Mouse (Mus musculus) megakaryocyte, adult 5-6 weeks (primary cell): Measurements from ENCODE around the gene C1qtnf5. TPM values are rescaled to one million over a fixed set of nuclear protein-coding genes. Genes with fewer than 3 reads are reported as not detected.

Experiments
- ATAC-seq: 2 replicates; pipeline ENCODE4 v1.8.0; 2016; ENCODE audit warnings: mild to moderate bottlenecking, inconsistent platforms; ENCODE audit not compliant: poor library complexity, severe bottlenecking
- total RNA-seq, 2 experiments: library from RNA; stranded (forward) in 1 of 2; stranded (reverse) in 1 of 2; fragments of 153-499, 151-499 nt in 1 of 2; fragments of 221-1000, 200-1000 nt in 1 of 2; gene quantifications; 2 replicates each; pipeline versions ENCODE4 v1.2.3 to v1.2.4; 2015 to 2017

The C1qtnf5 gene
- total RNA-seq, 2 experiments from 2014 or later: 0.40 TPM; not detected in 1

GRCm38 (mm10) chr9:44078955-44079756 is 27.9 kb upstream of the C1qtnf5 start:
- no peak for ATAC-seq

DNA sequence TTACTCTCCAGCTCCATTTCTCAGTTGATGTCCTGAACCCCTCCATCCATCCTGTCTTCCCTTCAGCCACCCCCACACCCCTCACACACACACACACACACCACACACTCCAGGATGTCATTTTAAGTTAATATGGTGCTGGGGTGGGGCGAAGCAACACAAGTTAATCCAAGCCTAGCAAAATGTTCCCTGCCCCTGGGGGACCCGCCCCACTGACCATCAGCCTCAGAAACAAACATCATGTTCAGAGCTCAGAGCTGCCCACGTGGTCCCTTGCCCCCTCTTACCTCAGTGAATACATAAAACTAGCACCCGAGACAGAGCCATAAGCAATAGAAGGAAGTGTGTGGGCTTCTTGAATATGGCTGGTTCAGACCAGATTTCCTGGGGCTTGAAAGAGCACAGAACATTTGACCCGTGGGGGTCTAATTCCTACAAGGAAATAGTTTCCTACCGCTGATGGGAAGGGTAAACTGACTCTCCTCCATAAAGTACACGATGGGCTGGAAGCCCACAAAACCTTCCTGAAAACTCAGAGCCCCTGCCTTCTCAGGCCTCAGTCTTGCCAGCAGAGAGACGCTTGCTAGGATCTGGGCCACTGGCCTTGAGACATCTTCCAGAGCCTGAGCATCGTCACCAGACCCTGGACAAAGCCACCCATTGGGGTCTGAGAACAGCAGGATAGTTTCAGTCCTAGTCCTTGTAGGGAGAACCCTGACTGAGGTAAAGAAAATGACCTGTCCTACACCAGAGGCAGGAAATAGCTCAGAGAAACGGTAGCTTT is 26.9 kb upstream of the C1qtnf5 start:
- no peak for ATAC-seq

DNA sequence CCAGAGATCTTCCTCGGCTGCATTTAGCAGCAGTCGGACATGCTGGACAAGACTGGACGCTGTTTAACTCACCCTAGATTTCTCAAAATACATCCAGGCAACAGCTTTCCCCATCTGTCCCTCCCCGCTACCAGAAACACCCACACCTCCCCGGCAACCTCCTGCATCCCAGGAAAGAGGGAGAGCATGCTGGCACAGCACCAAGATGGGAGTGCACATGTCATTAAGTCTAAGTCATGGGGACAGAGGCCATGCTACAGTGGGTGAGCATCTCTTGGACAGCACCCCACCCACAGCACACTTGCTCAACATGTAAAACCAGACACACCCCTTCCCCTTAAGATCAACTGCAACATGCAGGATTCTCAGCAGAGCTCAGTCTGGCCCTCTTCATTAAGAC is 26.1 kb upstream of the C1qtnf5 start:
- peak; percentile 34 for ATAC-seq

DNA sequence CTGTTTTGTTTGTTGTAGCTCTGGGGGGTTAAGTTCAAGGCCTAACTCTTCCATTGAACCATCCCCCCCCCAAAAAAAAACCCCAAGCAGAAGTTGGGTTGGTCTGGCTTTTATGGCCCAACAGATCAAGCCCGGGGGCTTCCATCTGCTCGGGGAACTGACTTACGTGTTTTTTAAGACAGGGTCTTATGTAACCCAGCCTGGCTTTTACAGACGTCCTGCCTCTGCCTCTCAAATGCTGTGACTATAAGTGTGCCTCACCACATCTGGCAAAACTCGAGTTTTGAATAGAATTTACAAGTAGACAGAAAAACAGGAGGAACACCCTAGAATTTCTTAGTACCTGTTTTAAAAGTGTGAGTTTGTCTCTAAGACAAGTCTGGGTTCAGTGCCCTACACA is 25.5 kb upstream of the C1qtnf5 start:
- no peak for ATAC-seq

GRCm38 (mm10) chr9:44082266-44082665 is 24.8 kb upstream of the C1qtnf5 start:
- no peak for ATAC-seq

DNA sequence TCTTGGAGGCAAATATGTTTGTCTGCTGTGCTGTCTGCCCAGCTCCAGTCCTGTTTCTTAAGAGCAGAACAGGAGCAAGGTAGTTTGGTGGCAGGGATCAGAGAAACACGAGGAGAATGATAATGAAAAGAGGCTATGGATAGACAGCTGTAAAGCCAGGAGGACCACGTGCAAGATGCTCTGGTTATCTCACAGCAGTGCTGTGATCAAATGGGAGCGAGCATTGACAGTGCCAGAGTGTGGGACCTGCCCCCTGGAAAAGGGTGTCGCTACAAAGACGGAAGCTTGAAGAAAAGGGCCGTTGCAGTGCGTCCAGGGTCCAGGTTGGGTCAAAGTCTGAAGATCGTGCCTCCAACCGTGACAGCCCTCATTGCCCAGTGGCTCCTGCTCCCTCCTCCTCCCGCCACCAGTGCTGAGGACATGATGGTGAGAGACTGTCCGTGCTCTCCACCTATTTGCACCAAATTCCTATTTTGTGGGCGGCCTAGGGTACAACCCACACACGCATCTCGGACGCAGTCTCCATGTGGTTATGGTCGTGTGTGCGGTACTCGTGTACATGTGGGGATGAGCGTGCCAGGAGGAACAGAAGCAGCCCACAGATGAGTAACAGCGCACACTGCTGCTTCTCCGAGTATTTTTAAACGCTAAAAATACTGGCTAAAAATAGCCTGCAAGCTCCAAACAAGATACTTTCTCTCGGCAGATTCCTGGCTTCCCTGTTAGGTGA is 23.5 kb upstream of the C1qtnf5 start:
- no peak for ATAC-seq

GRCm38 (mm10) chr9:44084236-44084635 is 22.8 kb upstream of the C1qtnf5 start:
- ATAC-seq: no peak

DNA sequence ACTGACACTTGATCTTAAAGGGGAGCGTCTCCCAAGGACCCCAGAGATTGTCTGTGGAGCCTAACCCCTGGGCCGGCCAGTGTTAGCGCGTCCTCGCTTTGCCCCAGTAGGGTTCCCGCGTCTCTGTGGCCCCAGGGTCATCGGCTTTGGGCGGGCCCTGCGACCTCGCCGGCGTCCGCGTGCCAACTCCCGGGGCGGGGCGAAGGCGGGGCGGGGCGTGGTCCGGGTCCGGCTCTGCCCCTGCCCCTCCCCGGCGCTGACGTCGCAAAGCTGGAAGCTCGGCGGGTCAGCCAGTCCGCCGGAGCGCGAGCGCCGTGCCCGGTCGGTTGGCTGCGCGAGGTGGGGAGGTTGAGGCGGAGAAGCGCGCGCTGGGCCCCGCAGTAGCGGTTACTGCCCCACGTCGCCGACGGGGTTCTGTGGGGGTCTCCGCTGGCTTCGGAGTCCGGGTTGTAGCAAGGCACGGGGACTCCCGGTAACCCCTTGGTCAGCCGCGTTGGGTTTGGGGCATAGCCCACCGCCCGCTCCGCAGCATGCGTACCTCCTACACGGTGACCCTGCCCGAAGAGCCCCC is 22.3 kb upstream of the C1qtnf5 start:
- ATAC-seq: peak; percentile 72

GRCm38 (mm10) chr9:44085276-44085675 is 21.8 kb upstream of the C1qtnf5 start:
- no peak for ATAC-seq

DNA sequence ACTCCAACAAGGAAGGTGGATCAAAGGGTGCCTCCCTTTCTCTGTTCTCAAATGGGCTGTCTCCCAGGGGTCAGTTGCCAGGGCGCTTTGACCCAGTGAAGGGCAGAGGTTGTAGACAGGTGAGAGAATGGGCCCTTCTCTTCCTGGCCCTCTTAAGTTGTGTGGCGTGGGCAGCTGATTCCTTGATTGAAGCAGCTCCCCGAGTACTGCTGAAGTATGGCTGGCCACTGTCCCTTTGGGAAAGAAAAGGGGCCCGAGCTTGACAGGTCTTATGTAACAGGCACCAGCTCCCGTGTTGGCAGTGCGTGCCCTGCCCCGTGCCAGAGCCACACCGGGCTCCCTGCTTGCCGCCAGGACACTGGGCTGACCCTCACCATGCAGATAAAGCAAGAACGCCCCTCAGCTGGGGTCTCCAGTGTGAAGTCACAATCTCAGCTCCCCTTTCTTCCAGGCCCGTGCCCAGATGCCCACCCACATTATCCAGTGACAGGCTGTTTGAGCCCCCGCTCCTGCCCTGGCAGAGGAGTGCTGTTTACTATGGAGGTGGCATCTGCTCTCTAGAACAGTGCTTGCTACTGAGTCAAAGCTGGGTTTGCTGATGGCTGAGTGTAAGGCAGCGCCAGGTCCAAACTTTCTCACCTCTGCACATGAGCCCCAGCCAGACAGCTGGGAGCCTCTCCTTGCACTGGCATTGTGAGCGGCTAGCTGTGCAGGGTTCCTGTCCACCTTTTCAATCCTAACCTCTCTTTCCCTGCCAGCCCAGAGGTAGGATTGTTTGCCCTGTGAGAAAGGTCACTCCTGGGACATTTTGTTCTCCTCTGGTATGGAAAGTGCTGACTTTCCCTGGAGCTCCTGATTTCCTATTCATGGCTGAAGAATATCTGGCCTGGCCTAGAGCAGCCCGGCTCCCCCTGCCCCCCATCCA is 21.0 kb upstream of the C1qtnf5 start:
- ATAC-seq: no peak

- ATAC-seq: no peak
Measured at GRCm38 (mm10) chr9:44086960-44087359, 20.1 kb upstream of the C1qtnf5 start.

GRCm38 (mm10) chr9:44087761-44088455 is 19.1 kb upstream of the C1qtnf5 start:
- ATAC-seq: no peak

DNA sequence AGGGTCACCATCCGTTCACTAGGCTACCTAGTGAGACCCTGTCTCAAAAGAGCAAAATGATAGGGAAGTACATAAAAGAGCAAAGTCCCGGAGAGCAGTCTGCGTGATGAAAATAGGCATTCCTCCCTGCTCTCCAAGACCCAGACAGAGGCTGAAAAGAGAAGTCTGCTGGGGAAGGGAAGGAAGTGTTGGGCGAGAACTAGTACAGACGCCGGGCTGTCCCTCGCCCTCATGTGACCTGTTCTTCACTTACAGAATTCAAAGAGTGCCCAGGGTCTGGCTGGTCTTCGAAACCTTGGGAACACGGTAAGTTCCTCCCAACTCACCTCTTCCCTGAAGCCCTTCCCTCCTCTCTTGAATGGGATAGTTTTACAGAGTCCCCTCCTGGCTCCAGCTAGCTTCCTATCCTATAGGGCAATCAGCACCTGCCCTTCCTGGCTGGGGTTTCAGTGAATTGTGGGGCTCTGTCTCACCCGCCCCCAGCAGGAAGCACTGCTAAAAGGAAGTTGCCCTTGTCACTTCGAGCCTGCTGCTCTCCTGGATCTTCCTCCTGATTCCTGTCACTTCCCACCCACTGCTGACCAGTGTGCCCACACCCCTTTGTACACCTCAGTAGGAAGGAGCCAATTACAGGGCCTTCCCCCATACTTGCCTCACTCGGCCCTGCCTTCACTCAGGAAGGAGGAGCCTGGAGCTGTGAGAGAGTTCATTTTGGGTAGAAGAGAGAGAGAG is 18.0 kb upstream of the C1qtnf5 start:
- ATAC-seq: peak; percentile 60

DNA sequence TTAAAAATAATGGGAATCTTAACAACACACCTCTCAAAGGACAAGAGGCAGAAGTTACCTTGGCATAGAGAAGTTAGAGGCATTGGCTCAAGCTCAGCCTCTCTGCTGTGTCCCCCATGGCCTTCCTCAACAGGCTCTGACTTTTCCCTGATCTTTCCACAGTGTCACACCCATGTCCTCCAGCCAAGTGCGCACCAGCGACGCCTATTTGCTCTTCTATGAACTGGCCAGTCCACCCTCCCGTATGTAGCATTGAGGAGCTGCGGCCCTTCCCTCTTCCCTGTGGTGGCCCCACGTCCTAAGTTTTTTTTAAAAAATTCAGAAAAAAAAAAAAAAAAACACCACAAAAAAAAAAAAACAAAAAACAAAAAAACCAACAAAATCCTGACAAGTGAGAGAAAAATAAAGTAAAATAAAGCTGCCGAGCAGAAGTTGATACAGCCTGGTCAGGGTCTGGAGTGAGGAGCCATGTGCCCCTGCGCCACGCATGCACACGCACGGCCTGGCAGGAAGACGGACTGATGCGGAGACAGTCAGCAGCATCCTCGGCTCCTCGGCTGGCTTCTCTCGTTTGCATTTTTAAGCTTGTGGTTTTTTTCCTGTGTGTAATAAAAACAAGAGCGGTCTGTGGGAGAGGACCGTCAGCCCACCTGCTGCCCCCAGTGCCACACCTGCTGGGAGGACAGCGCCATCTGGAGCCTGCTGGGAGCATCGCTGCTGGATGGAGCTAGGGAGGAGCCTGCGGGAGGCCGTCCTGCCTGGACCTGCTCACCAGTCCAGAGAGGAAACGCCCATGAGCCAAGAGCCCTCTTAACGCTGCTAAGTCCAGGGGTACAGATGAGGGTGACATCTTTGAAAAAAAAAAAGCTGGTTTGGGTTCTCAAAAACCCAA is 13.2 kb upstream of the C1qtnf5 start:
- peak; percentile 60 for ATAC-seq

GRCm38 (mm10) chr9:44094737-44095136 is 12.3 kb upstream of the C1qtnf5 start:
- ATAC-seq: peak; percentile 66

- ATAC-seq: no peak
Measured at GRCm38 (mm10) chr9:44095781-44096180, 11.3 kb upstream of the C1qtnf5 start.

GRCm38 (mm10) chr9:44096536-44096935 is 10.5 kb upstream of the C1qtnf5 start:
- ATAC-seq: no peak

- no peak for ATAC-seq
Measured at GRCm38 (mm10) chr9:44101490-44101889, 5.6 kb upstream of the C1qtnf5 start, which contains the start of gene Mfrp. Gene Mfrp (plus strand): TSS chr9:44101729.
